Comparison of ENCODE assay signal across 9 mouse cellular contexts in the genomic region with DNA sequence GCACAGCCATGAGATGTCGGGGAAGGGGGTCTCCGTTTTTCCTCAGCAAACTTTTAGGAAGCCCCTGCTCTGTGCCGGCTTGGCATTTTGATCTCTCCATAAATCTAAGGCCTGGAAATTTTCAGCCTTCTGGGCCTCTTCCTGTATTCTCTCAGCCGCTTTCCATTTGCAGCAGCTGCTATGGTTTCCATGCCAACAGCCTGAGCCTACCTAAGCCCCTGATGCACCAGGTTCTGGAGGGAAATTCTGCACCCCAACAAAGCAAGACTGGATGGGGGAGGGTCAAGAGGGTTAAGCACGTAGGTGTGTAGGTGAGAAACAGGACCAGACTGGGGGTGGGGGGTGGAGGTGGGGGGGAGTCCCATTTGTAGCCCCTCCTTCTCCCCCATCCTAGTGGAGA.
DNase-seq lines count a peak whose midpoint lies in the region; ATAC-seq and TF ChIP-seq lines count a peak whose summit lies in the region.
"Had no signal": no experiment of that assay in that cellular context is flagged by ENCODE, and none has a peak within 500 bp of the region (broad histone marks: within the 10 kb centered on the region; RNA-seq: fewer than 3 reads in every experiment).

No protein-coding gene starts in this region.

- H3K4me1 ChIP-seq in intestine, embryonic 14.5 days (replicated peaks; ENCODE audit: control insufficient read depth, insufficient read depth, low read length) = peaks cover 12% of the 10 kb centered on the region; the same call in 1 of the 2 replicates
- no peaks in the 10 kb centered on the region for H3K4me1 ChIP-seq in intestine, postnatal 0 days (replicated peaks; ENCODE audit: control insufficient read depth, insufficient read depth, low read length)
- peaks cover 6% of the 10 kb centered on the region; the same call in 1 of the 2 replicates for H3K4me1 ChIP-seq in forebrain, embryonic 14.5 days (ENCODE audit: control insufficient read depth, insufficient read depth, low read length)
- peaks cover 16% of the 10 kb centered on the region for H3K4me1 ChIP-seq in midbrain, embryonic 10.5 days

- ATAC-seq in intestine, embryonic 14.5 days (replicated peaks; ENCODE audit: low FRiP score, low TSS enrichment, low read depth) = peak; percentile 52
- no peak for ATAC-seq in intestine, postnatal 0 days
- ATAC-seq in forebrain, embryonic 14.5 days = peak; percentile 83

- H3K9ac ChIP-seq in intestine, embryonic 14.5 days (ENCODE audit: low read length) = no peak overlapping the region
- no peak overlapping the region for H3K9ac ChIP-seq in intestine, postnatal 0 days (ENCODE audit: low read depth, low read length)
- no peak overlapping the region for H3K9ac ChIP-seq in forebrain, embryonic 14.5 days (ENCODE audit: low read length)

- no peak overlapping the region for H3K4me3 ChIP-seq in intestine, embryonic 14.5 days (ENCODE audit: low read depth, low read length)
- no peak overlapping the region for H3K4me3 ChIP-seq in intestine, postnatal 0 days (ENCODE audit: low read depth, low read length)
- no peak overlapping the region for H3K4me3 ChIP-seq in forebrain, embryonic 14.5 days (ENCODE audit: low read depth, low read length)
- no peak overlapping the region for H3K4me3 ChIP-seq in midbrain, embryonic 10.5 days

- peak overlapping the region; percentile 71 for H3K27ac ChIP-seq in intestine, embryonic 14.5 days (ENCODE audit: low read depth)
- no peak overlapping the region for H3K27ac ChIP-seq in intestine, postnatal 0 days (ENCODE audit: low read depth, low read length)
- peak overlapping the region; percentile 6; the same call in 1 of the 2 replicates for H3K27ac ChIP-seq in forebrain, embryonic 14.5 days (ENCODE audit: low read depth, low read length)
- peak overlapping the region; percentile 85 for H3K27ac ChIP-seq in midbrain, embryonic 10.5 days (replicated peaks)

- H3K27me3 ChIP-seq in intestine, embryonic 14.5 days (replicated peaks; ENCODE audit: control insufficient read depth, insufficient read depth, low read length) = no peaks in the 10 kb centered on the region
- no peaks in the 10 kb centered on the region for H3K27me3 ChIP-seq in intestine, postnatal 0 days (replicated peaks; ENCODE audit: control insufficient read depth, insufficient read depth, low read length)
- no peaks in the 10 kb centered on the region for H3K27me3 ChIP-seq in forebrain, embryonic 14.5 days (replicated peaks; ENCODE audit: control insufficient read depth, insufficient read depth, low read length)
- no peaks in the 10 kb centered on the region for H3K27me3 ChIP-seq in midbrain, embryonic 10.5 days (ENCODE audit: low read depth, poor library complexity, severe bottlenecking)

- no peaks in the 10 kb centered on the region for H3K9me3 ChIP-seq in intestine, embryonic 14.5 days (ENCODE audit: control insufficient read depth, low read length)
- no peaks in the 10 kb centered on the region for H3K9me3 ChIP-seq in intestine, postnatal 0 days (ENCODE audit: control insufficient read depth)
- no peaks in the 10 kb centered on the region for H3K9me3 ChIP-seq in forebrain, embryonic 14.5 days (replicated peaks; ENCODE audit: control insufficient read depth, low read length)
- H3K9me3 ChIP-seq in midbrain, embryonic 10.5 days (replicated peaks) = no peaks in the 10 kb centered on the region

- 6% methylated on average over 5 of the region's 5 CpGs for WGBS in intestine, embryonic 14.5 days
- 26% methylated on average over 5 of the region's 5 CpGs for WGBS in intestine, postnatal 0 days
- WGBS in forebrain, embryonic 14.5 days = 24% methylated on average over 5 of the region's 5 CpGs
- WGBS in midbrain, embryonic 10.5 days = 27% methylated on average over 5 of the region's 5 CpGs

- H3K36me3 ChIP-seq in intestine, embryonic 14.5 days (ENCODE audit: control insufficient read depth, insufficient read depth, low read length) = no peaks in the 10 kb centered on the region
- no peaks in the 10 kb centered on the region for H3K36me3 ChIP-seq in intestine, postnatal 0 days (ENCODE audit: control insufficient read depth, insufficient read depth)
- no peaks in the 10 kb centered on the region for H3K36me3 ChIP-seq in forebrain, embryonic 14.5 days (ENCODE audit: control insufficient read depth, insufficient read depth, low read length)
- no peaks in the 10 kb centered on the region for H3K36me3 ChIP-seq in midbrain, embryonic 10.5 days

- H3K4me2 ChIP-seq in intestine, embryonic 14.5 days (ENCODE audit: low read length) = no peak overlapping the region
- H3K4me2 ChIP-seq in intestine, postnatal 0 days (replicated peaks; ENCODE audit: low read depth) = no peak overlapping the region
- no peak overlapping the region for H3K4me2 ChIP-seq in forebrain, embryonic 14.5 days (ENCODE audit: low read length)

- DNase-seq in intestine, embryonic 14.5 days (ENCODE audit: low spot score) = no peak
- DNase-seq in brain, adult 2 months (ENCODE audit: low read depth, low spot score) = peak; percentile 65
- DNase-seq in forebrain, embryonic 14.5 days (ENCODE audit: low spot score) = peak; percentile 78
- peak; percentile 64 for DNase-seq in midbrain, embryonic 10.5 days (ENCODE audit: low spot score)
- no peak for DNase-seq in adrenal gland, adult 8-10 months
- DNase-seq in adrenal gland, postnatal 4 days (ENCODE audit: low spot score in 2 of 2) = no peak
- DNase-seq in ovary, adult 18-20 months (ENCODE audit: low spot score) = no peak
- DNase-seq: gastrocnemius, postnatal 14 days had no signal

- TF ChIP-seq CTCF in intestine, postnatal 0 days (IDR thresholded peaks at IDR 0.05; ENCODE audit: low read depth) = no peak

Comparison
In these comparisons a context has a peak if more than half of its experiments do, and no peak if none do; other contexts are left out.
1. DNase-seq: peak in brain, adult 2 months (single experiment), forebrain, embryonic 14.5 days (single experiment) and midbrain, embryonic 10.5 days (single experiment); none in intestine, embryonic 14.5 days (single experiment), adrenal gland, adult 8-10 months (single experiment), adrenal gland, postnatal 4 days (0 of 2) and ovary, adult 18-20 months (single experiment).